Mouse (Mus musculus): ENCODE measurements around the gene Aldh4a1.

The Aldh4a1 gene

DNA sequence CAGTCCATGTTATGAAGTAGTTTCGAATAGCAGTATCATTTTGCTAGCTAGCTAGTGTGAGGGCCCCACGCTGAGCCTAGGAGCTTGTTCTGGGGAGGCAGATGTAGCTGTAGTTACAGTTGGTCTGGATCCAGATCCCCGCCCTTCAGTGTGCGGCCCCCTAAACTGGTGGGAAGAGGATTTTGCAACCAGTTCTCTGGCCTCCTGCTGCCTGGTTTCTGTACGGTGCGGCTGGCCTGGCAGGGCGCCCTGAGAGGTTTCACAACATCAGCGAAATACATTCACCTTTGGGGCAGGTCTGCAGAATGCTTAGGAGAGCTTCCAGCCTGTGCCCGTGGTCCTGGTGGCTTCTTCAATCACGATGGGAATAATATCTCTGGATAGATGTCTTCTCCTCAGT lies 2.0 kb downstream of the Aldh4a1 start:
- no peak for DNase-seq

DNA sequence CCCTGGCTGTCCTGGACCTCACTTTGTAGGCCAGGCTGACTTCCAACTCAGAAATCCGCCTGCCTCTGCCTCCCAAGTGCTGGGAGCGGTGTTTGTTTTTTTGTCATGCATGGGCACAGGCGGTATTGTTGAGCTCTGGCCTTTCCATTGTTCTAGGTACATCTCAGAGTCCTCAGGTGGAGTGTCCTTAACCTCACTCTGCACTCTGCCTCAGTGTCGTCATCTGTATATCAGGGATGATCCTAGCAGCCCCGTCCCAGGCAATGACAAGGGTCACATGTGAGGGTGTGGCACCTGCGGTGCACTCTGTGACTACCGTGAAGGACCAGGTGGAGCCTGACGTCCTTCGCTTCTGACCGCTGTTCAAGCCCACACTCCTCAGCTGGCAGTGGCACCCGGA lies 4.7 kb downstream of the Aldh4a1 start:
- DNase-seq, result no peak

DNA sequence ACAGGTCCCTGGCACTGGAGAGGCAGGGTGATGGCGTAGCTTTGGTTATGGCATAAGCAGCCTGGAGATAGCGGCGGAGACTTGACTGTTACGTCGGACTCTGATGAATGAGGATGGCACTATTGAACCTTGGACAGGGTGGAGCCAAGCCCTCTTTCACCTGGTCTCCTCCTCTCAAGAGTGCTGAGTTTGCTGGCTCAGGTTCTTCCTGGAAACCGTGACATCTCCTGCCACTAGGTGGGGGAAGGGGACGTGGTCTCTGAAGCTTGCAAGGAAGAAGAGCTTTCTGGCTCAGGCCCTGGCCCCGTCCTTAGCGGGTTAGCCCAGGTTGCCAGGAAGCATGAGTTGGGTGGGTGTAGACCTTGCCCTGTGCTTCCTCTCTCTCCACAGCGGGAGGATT lies 7.5 kb downstream of the Aldh4a1 start:
- peak; percentile 24 for DNase-seq

DNA sequence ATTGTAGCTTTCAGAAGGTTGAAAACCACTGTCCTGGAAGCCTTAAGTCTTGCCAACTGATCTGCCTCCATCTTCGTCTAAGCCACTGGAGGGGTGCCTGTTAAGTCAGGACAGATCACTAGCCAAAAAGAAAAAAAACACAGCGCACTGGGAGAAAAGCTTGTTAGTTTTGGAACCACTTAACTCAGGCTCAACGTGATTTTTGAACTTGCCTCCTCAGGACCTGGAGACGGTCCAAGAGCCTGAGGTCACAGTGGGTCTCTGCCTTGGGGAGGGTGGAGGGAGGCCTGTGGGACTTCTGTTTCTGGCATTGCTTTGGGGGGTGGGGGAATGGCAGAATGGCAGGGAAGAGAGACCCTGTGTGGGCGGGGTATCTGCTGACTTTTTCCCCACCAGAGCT lies 8.5 kb downstream of the Aldh4a1 start:
- DNase-seq, result no peak

DNA sequence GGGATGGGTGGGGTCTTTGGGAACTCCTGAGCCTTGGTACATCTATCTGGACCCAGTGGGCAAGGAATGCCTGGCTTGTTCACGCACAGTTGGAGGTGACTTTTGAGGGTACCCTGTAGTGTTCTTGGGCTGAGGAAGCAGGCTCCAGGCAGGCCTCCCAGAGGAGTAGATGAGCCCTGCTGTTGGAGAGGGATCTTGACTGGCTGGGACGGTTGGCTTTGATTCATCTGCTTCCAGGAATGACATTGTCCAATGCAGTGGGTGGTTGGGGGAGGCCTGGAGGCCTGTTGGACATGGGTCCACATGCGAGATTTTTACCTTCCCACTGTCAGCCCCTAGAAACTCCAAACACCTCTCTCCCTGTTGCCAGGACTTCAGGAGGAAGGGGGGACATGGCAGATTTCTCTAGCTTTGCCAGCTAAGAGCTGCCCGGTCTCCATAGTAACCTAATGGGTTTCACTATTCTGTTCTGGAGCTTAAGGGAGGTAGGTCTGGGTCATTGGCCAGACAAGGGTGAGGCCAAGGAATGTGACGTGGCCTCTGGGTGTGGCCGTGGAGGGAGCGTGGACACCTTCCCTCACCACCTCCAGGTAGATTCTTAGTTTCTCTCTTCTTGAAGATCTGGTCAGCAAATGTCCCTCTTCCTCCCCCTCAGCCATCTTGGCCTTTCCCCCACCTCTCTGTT lies 9.0 kb downstream of the Aldh4a1 start:
- no peak for DNase-seq

DNA sequence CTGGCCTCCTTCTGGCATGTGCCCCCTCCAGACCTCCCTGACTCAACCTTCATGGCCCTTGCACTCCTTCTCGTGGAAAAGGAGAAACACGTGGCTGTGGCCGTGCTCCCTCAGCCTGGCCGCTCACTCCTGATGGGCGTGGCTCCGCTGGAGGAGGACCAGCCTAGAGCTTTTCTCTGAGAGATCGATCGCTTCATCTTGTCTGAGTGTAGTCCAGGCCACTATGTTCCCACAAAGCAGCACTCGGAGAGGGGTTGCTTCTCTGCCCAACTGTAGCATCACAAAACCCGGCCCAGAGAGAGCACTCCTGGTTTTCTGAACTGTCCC lies 9.6 kb downstream of the Aldh4a1 start:
- DNase-seq, result no peak

DNA sequence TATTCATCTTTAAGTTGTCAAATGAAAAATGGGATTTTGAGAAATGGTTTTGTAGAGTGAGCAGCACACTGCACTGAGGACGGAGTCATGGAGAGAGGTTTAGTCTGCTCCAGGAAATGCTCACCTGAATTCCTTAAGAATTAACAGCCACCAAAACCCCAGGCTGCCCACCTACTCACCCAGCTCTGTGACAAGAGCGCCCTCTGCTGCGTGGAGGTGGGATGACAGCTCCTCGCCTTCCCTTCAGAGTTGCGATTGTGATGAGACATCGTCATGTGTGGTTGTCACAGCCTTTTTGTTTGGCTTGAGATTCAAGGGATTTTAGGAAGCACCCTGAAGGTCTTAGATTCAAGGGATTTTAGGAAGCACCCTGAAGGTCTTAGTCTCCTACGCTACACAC lies 13.7 kb downstream of the Aldh4a1 start:
- DNase-seq, result peak; percentile 78

DNA sequence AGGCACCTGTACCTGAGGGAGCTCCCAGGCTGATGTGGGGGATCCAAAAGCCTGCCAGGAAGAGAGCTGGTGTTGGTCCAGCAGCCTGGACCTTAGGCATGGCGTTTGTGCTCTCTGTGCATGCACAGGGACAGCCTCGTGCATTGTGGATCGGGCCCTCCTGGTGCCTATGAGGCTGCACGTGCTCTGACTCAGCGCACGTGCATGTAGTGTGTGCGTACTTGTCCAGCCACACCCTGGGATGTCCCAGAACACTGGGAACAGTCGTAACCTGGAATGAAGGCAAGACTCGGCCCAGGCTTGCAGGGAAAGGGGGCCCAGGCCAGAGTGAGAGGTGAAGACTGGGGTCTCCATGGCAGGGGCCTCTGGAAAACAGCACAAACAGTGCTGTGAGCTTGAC lies 15.2 kb downstream of the Aldh4a1 start:
- no peak for DNase-seq

DNA sequence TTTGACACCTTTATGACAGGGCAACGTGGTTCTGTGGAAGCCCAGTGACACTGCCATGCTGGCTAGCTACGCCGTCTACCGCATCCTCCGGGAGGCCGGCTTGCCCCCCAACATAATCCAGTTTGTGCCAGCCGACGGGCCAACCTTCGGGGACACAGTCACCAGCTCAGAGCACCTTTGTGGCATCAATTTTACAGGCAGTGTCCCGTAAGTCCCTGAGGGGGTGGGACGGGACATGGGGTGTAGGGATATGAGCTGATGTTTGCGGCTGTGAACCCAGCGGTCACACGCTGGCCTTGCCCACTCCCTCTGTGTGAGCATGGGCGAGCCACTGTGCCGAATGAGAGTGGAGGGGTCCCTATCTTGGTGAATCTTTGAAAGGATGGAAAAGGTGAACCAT lies 15.7 kb downstream of the Aldh4a1 start:
- no peak for DNase-seq

DNA sequence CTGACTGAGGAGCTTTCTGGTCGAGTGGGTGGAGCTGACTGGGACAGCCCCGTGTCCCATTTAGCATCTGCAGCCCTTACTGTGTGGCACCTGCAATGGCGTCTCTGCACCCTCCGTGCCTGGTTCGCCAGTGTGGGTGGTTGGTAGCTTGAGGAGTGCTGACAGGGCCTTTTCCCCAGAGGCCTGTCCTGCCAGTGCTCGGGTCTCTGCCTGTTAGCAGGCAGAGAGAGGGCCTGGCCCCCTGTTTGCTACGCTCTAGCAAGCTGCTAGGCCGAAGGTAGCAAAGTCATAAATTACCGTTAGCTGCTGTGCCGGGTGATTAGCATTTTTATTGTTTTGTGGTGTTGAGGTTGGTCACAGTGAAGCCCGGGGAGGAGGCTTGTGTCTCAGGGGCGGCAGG lies 17.1 kb downstream of the Aldh4a1 start:
- DNase-seq, result no peak

DNA sequence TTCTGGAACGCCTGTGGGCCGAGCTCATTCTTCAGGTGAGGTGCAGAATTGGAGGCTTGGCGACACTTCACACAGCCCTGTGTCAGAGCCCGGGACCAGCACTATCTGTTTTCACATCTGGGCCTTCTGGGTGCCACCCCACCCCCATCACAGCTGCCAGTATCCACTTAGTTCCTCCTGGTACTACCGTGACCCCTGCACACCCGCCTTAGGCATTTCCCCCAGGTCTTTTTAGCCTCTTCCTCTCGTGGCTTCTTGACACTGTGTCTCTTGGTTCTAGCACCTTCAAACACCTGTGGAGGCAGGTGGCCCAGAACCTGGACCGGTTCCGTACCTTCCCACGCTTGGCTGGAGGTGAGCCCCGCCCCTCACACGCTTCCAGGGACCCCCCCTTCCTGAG lies 17.7 kb downstream of the Aldh4a1 start:
- DNase-seq, result no peak

DNA sequence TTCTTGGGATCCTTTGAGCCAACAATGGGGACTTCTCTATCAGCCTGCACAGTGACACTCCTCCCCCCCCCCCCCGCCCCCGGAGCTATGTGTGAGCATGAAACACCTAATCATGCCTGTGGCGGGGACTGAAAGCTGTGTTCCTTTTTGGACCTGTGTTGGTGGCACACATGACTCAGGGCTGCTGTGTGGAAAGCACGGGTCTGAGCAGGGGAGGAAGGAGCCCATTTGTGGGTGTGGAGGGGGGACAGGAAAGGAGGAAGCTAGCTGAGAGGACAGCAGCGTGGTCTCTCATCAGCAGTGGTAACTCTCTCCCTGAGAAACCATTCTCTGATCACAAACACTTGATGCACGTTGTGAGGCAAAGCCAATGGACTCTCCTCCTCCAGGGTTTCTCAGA lies 18.1 kb downstream of the Aldh4a1 start:
- no peak for DNase-seq

DNA sequence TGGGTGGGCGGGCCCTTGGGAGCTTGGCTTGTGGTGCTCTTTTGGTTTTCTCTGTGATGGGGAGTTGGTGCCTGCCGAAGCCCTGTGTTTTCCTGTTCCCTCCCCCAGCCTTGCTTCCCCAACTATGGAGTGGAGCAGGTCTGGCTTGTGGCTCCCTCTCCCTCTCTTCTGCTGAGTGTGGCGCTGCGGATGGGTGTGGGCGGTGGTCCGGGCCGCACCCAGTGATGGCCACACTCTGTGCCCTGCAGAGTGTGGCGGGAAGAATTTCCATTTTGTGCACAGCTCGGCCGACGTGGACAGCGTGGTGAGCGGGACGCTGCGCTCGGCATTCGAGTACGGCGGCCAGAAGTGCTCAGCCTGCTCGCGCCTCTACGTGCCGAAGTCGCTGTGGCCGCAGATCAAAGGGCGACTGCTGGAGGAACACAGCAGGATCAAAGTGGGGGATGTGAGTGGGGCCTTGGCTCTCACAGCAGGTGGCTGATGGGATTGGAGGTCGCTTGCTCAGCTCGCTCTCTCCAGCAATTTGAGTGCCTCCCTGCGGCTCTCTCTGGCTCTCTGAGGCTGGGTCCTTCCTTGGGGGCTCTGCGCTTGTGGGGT lies 19.3 kb downstream of the Aldh4a1 start:
- DNase-seq, result peak; percentile 52

DNA sequence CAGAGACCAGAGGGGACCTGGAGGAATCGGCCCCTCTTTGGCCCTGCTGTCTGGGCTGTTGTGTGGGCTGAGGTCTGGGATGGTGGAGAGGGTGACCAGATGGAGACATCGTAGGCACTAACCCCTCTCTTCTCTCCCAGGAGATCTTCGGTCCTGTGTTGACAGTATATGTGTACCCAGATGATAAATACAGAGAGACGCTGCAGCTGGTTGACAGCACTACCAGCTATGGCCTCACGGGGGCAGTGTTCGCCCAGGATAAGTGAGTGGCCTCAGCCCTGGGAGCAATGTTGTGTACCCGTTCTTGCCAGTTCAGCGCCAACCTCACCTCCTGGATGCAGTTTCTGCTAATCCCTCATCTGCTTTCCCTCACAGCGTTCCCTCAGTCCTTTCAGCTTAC lies 21.3 kb downstream of the Aldh4a1 start:
- DNase-seq, result peak; percentile 79

DNA sequence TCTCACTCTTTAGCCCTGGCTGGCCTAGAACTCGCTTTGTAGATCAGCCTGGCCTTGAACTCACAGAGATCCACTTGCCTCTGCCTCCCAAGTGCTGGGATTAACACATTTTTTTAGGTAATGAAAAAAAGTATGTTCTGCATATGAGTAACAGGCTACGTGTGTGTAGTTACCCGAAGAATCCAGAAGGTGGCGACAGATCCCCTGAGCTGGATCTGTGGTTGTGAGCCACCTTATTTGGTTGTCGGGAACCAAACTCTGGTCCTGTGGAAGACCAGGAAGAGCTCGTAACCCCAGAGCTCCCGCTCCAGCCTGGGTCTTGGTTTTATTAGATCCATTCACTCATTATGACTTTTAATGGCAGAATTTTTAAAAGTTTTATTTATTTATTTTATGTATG lies 24.2 kb downstream of the Aldh4a1 start:
- no peak for DNase-seq

DNA sequence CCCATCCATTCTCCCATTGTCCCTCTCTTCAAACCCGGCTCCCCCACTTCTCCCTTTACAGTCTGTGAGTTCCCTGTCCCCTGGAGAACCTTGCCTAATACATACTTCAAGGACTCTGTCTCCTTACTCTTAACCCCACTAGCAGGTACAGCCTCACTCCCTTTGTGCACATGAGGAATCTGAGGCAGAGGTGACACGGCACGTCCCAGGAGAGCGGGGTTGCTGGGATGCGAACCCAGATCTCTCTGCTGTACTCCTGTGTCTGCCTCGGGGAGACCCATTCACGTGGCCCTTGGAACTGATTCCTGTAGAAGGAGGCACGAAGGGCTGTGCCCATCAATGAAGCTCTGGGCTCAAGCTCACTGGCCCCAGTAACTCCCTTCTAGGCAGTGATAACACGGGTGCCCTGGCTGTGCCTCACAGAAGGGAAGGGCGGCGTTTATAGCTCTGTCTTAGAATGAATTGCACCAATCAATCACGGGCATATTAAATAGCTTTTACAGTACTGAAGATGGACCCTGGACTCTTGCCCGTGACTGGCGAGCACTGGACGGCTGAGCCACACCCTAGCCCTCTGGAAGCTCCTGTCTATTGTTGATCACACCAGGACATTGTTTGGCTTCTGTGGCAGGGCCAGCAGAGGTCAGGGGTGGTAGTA lies 27.5 kb downstream of the Aldh4a1 start:
- DNase-seq, result no peak

DNA sequence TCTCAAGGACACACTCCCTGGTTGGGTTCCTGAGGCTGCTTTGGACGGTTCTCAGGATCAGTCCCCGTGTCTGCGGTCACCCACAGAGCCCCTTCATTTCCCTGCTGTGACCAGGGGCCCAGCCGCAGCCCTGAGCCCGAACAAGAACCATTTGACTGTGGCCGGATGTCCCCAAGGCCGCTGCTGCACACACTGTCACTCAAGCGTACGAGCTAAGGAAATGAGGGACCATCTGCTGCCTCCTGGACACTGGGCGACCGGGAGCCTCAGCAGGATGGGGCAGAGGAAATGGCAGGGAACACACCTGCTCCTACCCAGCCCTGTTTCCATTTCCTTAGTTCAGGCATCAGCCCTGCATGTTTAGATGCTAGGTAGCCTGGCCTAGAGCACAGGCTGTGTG lies 28.2 kb downstream of the Aldh4a1 start:
- DNase-seq, result no peak

DNA sequence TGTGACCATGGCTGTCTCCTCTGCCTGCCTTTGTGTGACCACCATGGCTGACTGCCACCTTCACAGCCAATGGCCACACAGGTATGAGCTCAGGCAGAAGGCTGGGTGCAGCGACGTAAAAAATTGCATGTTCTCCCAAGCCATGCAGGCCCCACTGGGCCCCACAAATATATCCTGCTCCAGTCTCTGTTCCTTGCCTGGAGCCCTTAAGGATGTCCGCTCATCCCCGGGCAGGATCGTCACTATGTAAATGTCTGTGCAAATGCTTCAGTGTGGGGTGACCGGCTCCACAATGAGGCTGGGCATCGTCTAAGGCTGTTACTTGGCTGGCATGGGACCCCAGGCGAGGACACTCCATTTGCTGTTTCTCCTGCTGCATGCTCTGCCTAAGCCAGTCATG lies 30.6 kb downstream of the Aldh4a1 start, which contains the start of gene Tas1r2:
Tas1r2 (plus strand) TSS at position 301 of the 400 bp plus-strand sequence.
- no peak for DNase-seq

DNA sequence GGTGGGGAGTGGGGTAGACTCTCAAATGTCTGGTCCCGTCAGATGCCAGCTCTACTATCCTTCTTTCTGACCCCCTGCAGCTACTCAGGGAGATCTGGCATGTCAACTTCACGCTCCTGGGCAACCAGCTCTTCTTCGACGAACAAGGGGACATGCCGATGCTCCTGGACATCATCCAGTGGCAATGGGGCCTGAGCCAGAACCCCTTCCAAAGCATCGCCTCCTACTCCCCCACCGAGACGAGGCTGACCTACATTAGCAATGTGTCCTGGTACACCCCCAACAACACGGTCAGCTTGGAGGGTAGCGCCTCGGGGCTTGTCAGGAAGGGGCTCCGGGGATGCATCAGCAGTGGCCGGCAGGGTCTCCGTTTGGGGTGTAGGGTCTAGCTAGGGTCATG lies 39.2 kb downstream of the Aldh4a1 start:
- no peak for DNase-seq

DNA sequence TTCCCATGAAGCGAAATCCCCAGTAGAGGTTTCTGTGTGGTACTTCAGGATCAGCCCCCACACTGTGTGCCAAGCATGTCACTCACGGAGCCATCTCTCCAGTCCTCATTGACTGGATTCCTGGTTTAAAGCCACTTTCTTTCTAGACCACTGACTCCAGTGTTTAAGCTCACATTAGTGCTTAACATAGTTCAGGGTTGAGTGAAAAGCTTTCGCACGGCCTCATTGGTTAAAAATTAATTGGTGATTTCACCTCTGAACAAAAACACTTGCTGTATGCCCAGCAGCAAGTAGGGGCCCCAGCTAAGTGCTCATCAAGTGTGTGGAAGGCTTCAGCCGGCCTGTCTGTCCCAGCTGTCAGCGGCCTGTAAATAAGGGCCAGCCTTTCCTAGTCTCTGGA lies 45.0 kb downstream of the Aldh4a1 start:
- no peak for DNase-seq

DNA sequence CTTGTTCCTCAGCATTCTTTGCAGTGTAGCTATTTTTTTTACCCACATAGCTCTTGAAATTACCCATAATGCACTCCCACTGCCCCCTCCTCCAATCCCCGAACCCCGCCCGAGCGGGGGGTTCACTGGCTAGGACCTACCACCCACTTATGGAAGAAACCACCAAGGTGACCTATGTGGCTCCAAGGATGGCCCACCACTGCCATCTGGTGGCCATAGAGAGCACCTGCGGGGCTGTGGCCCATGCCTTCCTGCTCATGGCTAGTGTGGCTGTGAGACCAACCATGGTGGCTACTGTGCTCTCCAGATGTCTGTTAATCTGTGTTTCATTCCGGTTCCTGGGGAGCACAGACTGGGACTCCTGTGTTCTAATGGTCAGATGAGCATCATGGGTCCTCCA lies 47.2 kb downstream of the Aldh4a1 start:
- peak; percentile 60 for DNase-seq

DNA sequence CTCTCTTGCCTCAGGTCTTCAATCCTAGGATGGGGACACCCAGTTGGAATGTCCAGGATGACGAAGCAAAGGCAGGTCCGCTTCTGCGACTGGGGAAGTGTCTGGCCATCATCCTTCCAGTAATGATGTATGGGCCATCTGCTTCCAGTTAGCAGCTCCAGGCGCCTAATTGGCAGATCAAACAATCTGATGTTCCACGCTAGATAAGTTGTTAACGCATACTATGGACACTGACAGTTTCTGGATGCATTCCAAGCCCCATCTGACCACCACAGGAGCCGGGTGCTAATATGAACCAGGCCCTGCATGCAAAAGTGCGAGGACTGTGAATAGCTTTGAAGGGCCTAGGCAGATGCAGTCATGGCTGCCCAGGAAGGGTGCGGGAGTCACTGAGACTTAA lies 53.0 kb downstream of the Aldh4a1 start:
- DNase-seq, result no peak

DNA sequence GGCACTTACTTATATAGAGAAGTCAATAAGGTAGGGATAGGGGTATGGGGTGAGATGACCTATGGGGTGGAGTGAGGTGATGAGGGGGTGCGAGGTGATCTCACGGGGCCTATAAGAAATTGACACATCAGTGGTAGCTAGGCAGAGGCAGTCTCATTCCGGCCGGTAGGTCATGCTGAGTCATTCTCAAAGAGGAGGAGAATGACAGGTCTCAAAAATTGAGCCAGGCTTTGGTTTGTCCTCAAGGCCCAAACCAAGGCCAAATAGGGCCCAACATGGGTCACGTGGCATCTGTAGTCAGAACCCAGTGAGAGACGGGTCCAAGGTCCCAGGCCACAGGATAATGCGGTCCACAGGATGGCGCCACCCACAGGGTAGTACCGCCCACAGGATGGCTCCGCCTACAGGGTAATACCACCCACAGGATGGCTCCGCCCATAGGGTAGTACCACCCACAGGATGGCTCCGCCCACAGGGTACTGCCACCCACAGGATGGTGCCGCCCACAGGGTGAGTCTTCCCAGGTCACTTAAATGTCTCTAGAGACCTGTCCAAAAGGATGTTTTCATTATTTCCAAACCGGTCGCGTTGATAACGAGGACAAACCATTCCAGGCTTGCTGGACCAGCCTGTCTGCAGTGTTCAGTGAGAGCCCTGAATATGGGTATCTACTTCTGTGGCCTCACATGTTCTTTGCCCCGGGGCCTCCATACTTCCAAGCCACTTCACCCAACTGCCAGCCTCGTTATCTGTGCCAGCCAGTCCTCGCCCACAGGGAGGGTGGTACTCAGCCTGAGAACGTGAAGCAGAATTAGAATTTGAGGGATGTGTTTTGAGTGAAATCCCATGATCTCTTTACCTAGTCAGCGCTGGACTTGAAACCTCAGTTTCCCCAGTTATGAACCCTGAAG lies 61.3 kb downstream of the Aldh4a1 start:
- no peak for DNase-seq

DNA sequence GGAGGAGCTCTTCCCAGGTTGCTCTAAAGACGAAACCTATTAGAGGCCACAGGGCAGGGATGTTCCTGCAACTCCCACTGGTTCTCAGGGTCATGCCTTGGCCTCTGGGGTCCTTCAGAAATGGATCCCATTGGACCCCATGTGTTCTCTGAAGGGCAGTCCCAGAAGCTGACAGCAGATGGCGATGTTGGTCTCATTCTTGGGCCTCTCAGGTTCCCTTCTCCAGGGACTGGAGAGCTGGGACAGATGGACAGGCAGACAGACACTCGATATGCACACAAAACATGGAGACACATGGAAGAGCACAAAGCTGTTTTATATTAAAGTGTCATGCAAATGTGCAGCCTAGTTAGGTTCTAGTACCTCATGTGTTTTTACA lies 62.0 kb downstream of the Aldh4a1 start:
- peak; percentile 32 for DNase-seq

Measured in thymus, postnatal 14 days (tissue).